Mouse (Mus musculus) lung, adult 18-20 months (tissue): ENCODE results near the gene P2rx6.

Experiments
- DNase-seq, 2 experiments: peaks; one replicate each; pipeline ENCODE4 v3.0.0; 2022; ENCODE audit warnings: mixed read lengths in 2 of 2

Gene P2rx6

GRCm38 (mm10) chr16:17561751-17562208, at the start of gene P2rx6:
Gene P2rx6, plus strand, starts transcription at chr16:17561885.
- peak; percentile 54 to 57 for DNase-seq

GRCm38 (mm10) chr16:17518910-17519309, 42.8 kb upstream of the P2rx6 start:
- no peak for DNase-seq

GRCm38 (mm10) chr16:17524156-17524555, 37.5 kb upstream of the P2rx6 start:
- no peak for DNase-seq

GRCm38 (mm10) chr16:17525524-17525923, 36.2 kb upstream of the P2rx6 start:
- no peak for DNase-seq

GRCm38 (mm10) chr16:17526223-17526622, 35.5 kb upstream of the P2rx6 start:
- no peak for DNase-seq

GRCm38 (mm10) chr16:17527606-17528005, 34.1 kb upstream of the P2rx6 start:
- no peak for DNase-seq

GRCm38 (mm10) chr16:17528276-17528675, 33.4 kb upstream of the P2rx6 start:
- no peak for DNase-seq

GRCm38 (mm10) chr16:17529981-17530586, 31.6 kb upstream of the P2rx6 start:
- no peak for DNase-seq

GRCm38 (mm10) chr16:17530640-17531288, 30.9 kb upstream of the P2rx6 start, which contains the start of gene Thap7:
Gene Thap7, minus strand, starts transcription at chr16:17531136.
- DNase-seq: peak; percentile 96 to 97

- DNase-seq: no peak
Measured at GRCm38 (mm10) chr16:17532271-17532670, 29.4 kb upstream of the P2rx6 start.

GRCm38 (mm10) chr16:17532676-17533329, 28.9 kb upstream of the P2rx6 start:
- no peak for DNase-seq

GRCm38 (mm10) chr16:17536584-17536983, 25.1 kb upstream of the P2rx6 start:
- DNase-seq: no peak

- DNase-seq: no peak
Measured at GRCm38 (mm10) chr16:17542632-17543031, 19.1 kb upstream of the P2rx6 start.

GRCm38 (mm10) chr16:17552837-17553236, 8.8 kb upstream of the P2rx6 start:
- no peak for DNase-seq

GRCm38 (mm10) chr16:17553910-17554685, 7.6 kb upstream of the P2rx6 start:
- peak; percentile 89 to 92 for DNase-seq

GRCm38 (mm10) chr16:17554702-17555101, 7.0 kb upstream of the P2rx6 start:
- peak in 1 of 2 experiments; percentile 44 for DNase-seq

- no peak for DNase-seq
Measured at GRCm38 (mm10) chr16:17556180-17556579, 5.5 kb upstream of the P2rx6 start.

GRCm38 (mm10) chr16:17556907-17557306, 4.8 kb upstream of the P2rx6 start:
- DNase-seq: no peak

GRCm38 (mm10) chr16:17557947-17558480, 3.7 kb upstream of the P2rx6 start:
- DNase-seq: peak; percentile 65 to 72

GRCm38 (mm10) chr16:17558811-17559210, 2.9 kb upstream of the P2rx6 start:
- DNase-seq: peak in 1 of 2 experiments; percentile 50

GRCm38 (mm10) chr16:17559396-17560027, 2.2 kb upstream of the P2rx6 start:
- no peak for DNase-seq

- peak; percentile 86 to 91 for DNase-seq
Measured at GRCm38 (mm10) chr16:17561128-17561750, 446 bp upstream of the P2rx6 start, which contains the start of gene Lrrc74b. Gene Lrrc74b, minus strand, starts transcription at chr16:17561247.
